Mouse (Mus musculus) olfactory bulb, adult 2 months (tissue): Measurements from ENCODE around the gene Dhdds.

Experiments used
- CTCF ChIP-seq: fragments of 200-500 bp; IDR thresholded peaks from 2 replicates; pipeline ENCODE4 v1.5.1; 2012; ENCODE audit warnings: low read depth, mild to moderate bottlenecking, low read length, moderate library complexity; ENCODE audit not compliant: insufficient read depth
- POLR2A ChIP-seq: fragments of 200-500 bp; IDR thresholded peaks from 2 replicates; pipeline ENCODE4 v1.6.1; 2012; ENCODE audit warnings: mild to moderate bottlenecking, low read depth, low read length, moderate library complexity; ENCODE audit not compliant: insufficient read depth

DNA sequence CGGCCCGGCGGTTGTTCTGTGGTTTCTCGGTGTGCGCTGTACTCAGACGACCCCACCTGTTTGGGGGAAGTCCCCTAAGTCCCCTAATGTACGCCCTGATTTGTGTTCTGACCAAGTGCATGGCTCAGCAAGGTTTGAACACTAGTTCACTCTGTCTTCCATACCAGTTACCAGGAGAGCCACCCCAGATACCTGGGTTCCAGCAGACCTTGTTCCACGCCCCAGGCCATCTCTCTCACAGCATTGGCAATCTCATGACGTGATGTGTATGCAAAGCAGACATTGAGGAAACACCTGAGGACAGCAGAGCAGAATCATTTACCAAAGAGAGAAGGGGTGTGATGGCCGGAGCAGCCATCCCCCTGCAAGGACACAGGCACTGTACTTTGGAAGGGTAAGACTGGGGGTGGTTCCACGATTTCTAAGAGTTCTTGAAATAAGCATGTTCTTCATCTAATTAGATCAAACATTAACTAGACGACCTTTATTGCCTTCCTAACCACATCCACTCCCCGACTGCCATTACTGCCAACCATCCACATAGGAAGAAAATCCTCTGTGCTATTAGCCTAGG is 9.5 kb downstream of the Dhdds start:
- TF ChIP-seq CTCF (no peak), POLR2A (no peak)
